Mouse (Mus musculus) embryonic fibroblast, embryonic 13.5 days (primary cell): Measurements from ENCODE around the gene Barhl1. TPM values are rescaled to one million over a fixed set of nuclear protein-coding genes. Genes with fewer than 3 reads are reported as not detected.

Experiments used
- H3K27ac ChIP-seq: 2 replicates; pipeline ENCODE4 v1.5.1; 2012; ENCODE audit warnings: low read length, control low read depth, inconsistent platforms; ENCODE audit not compliant: insufficient read depth
- H3K4me1 ChIP-seq: 2 replicates; pipeline ENCODE4 v1.6.1; 2011; ENCODE audit warnings: low read length; ENCODE audit not compliant: control insufficient read depth, insufficient read depth
- H3K4me3 ChIP-seq: 2 replicates; pipeline ENCODE4 v1.5.1; 2011; ENCODE audit warnings: mild to moderate bottlenecking, control low read depth, low read length; ENCODE audit not compliant: insufficient read depth
- CTCF ChIP-seq: IDR thresholded peaks from 2 replicates; pipeline ENCODE4 v1.5.1; 2011; ENCODE audit warnings: mild to moderate bottlenecking, control low read depth, low read length, moderate library complexity, borderline replicate concordance; ENCODE audit not compliant: insufficient read depth
- POLR2A ChIP-seq: IDR thresholded peaks from 2 replicates; pipeline ENCODE4 v1.6.1; 2011; ENCODE audit warnings: low read depth, mild to moderate bottlenecking, control low read depth, low read length, moderate library complexity
- polyA plus RNA-seq: library from polyadenylated mRNA; stranded (reverse); fragments of >200 nt; gene quantifications from 2 replicates; pipeline ENCODE4 v1.2.4, GENCODE M21; 2011; ENCODE audit warnings: low read depth; ENCODE audit not compliant: missing spikeins, insufficient read length

The Barhl1 gene
- not detected in 2 replicates for polyA plus RNA-seq

DNA sequence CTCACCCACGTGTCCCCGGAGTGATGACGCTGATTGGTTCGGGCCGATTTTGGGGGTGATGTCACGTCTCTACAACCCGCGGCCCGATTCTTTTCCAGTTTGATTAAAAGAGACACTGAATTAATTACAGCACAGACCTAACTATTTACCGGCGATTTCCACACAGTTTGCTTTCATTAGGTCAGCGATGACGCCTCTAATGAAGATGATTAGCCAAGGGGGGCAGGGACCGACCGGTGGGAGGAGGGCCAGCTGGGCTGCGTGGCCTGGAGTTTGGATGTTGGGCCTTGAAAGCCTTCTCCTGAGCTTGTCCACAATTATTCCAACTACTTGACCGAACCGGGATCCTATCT, at the start of gene Barhl1:
TSS of gene Barhl1 (minus strand) at position 156 of the 353 bp plus-strand sequence.
- no peak within 1 kb of the TSS for H3K4me3 ChIP-seq
- TF ChIP-seq CTCF (no peak), POLR2A (no peak)
- H3K27ac ChIP-seq: no peak within 1 kb of the TSS
- H3K4me1 ChIP-seq: no peaks in the 10 kb centered on the region

DNA sequence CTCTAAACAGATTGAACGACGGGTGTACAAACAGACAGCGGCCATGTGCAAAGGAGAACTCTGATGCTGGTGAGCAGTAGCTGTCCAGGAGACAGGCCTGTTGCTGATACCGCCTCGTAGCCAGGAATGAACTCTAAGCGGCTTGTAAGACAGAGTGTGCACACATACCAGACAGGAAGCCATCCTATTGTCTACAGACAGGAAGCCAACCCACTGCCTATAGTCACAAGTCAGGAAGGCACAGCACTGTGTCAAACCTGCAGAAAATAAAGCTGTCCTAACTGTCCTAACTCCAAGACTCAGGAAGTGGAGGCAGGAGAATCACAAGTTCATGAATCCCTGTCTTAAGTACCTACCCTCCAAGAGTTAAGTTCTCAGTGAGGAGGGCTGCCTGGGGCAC, 47.1 kb upstream of the Barhl1 start:
- Histone ChIP-seq H3K4me1 (no peaks in the 10 kb centered on the region), H3K27ac (no peak overlapping the region), H3K4me3 (no peak overlapping the region)
- no peak for TF ChIP-seq POLR2A
- TF ChIP-seq CTCF: no peak

DNA sequence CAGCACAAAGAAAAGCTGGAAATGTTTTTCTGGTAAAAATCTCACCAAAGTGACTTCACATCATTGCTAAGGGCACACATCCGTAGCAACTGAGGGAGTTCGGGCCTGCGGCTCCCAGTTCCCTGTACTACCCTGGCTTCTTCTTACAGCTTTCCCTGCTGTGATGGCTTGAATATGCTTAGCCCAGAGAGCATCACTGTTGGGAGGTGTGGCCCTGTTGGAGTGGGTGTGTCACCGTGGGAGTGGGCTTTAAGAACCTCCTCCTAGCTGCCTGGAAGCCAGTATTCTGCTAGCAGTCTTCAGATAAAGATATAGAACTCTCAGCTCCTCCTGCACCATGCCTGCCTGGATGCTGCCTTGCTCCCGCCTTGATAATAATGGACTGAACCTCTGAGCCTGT, 45.2 kb upstream of the Barhl1 start:
- H3K4me1 ChIP-seq: no peaks in the 10 kb centered on the region
- no peak overlapping the region for H3K27ac ChIP-seq
- TF ChIP-seq POLR2A (no peak), CTCF (no peak)
- no peak overlapping the region for H3K4me3 ChIP-seq

GRCm38 (mm10) chr2:28961024-28961585, 44.6 kb upstream of the Barhl1 start:
- TF ChIP-seq POLR2A (no peak), CTCF (no peak)
- Histone ChIP-seq H3K4me3 (no peak overlapping the region), H3K4me1 (no peaks in the 10 kb centered on the region), H3K27ac (no peak overlapping the region)

DNA sequence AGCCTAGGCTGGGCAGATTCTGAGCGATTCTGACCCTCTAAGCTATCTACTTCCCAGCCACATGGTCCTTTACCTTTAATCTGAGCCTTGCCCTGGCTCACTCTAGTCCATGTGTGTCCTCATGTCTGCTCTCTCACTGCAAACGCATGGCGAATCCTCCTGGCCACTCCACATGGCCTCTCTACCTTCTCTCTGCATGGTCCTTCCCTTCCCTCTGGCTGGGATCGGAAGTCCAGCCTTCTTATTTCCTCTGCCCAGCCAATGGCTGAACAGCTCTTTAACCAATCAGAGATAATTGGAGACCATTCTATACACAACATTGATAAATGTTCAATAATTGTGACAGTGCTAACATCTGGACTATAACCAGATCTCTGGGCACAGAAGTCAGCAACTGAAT, 40.4 kb upstream of the Barhl1 start:
- no peak overlapping the region for H3K4me3 ChIP-seq
- no peak overlapping the region for H3K27ac ChIP-seq
- no peak for TF ChIP-seq CTCF
- TF ChIP-seq POLR2A: no peak
- no peaks in the 10 kb centered on the region for H3K4me1 ChIP-seq

- Histone ChIP-seq H3K4me3 (no peak overlapping the region), H3K4me1 (no peaks in the 10 kb centered on the region), H3K27ac (no peak overlapping the region)
- no peak for TF ChIP-seq POLR2A
- no peak for TF ChIP-seq CTCF
Observed at GRCm38 (mm10) chr2:28954595-28954994, 38.1 kb upstream of the Barhl1 start.

- TF ChIP-seq POLR2A (no peak), CTCF (no peak)
- Histone ChIP-seq H3K27ac (no peak overlapping the region), H3K4me3 (no peak overlapping the region), H3K4me1 (no peaks in the 10 kb centered on the region)
Observed at GRCm38 (mm10) chr2:28952981-28953380, 36.5 kb upstream of the Barhl1 start.

DNA sequence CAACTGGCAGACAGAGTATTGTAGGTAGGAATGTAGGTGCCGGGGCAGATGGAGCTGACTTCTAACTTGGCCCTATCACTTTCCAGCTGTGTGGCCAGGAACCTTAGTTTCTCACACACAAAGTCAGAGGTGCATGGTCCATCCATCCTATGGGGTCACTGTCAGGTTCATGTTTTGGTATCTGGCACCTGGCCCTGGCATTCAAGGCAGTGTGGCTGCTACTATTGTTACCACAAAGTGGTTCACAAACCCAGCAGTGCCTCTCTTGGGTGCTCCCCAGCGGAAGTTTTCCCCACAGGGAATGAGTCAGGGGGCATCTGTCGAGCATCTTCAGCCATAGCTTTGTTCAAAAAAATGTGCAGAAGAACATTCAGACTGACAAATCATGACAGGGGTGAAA, 29.8 kb upstream of the Barhl1 start:
- no peak overlapping the region for H3K27ac ChIP-seq
- H3K4me3 ChIP-seq: no peak overlapping the region
- TF ChIP-seq CTCF (no peak), POLR2A (no peak)
- no peaks in the 10 kb centered on the region for H3K4me1 ChIP-seq

DNA sequence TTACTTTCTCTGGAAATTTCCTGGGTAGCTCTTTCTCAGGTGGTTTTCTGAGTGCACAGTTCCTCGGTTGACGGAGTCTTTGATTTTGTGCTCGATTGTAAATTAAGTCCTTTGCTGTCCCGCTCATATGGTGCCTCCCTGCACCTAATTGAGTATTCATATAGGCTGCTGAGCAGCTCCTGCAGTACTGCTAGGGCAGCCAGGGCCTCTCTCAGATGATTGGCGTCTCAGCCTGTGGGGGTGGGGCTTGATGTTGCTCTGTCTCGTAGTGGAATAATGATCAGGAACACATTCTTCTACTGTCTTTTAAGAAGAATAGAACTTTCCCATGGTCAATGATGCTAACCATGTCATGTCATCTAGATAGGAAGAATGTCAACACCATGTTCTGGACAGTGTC, 28.9 kb upstream of the Barhl1 start:
- no peak for TF ChIP-seq CTCF
- TF ChIP-seq POLR2A: no peak
- no peak overlapping the region for H3K4me3 ChIP-seq
- no peak overlapping the region for H3K27ac ChIP-seq
- no peaks in the 10 kb centered on the region for H3K4me1 ChIP-seq

GRCm38 (mm10) chr2:28943666-28944516, 27.4 kb upstream of the Barhl1 start:
- Histone ChIP-seq H3K4me3 (no peak overlapping the region), H3K4me1 (peaks cover 3% of the 10 kb centered on the region; the same call in 1 of the 2 replicates), H3K27ac (no peak overlapping the region)
- TF ChIP-seq CTCF (no peak), POLR2A (no peak)
